Mouse (Mus musculus) G1E (cell line): Measurements from ENCODE around the gene 9930021J03Rik. TPM values are rescaled to one million over a fixed set of nuclear protein-coding genes. Genes with fewer than 3 reads are reported as not detected.

ENCODE experiments used
- ATAC-seq: 2 replicates; pipeline ENCODE4 v1.8.0; 2016; ENCODE audit warnings: mild to moderate bottlenecking; ENCODE audit not compliant: insufficient number of reproducible peaks, poor library complexity, low FRiP score, severe bottlenecking; ENCODE audit errors: extremely low read depth
- DNase-seq: peaks from one replicate; pipeline ENCODE4 v3.0.0; 2012; ENCODE audit warnings: low spot score
- H3K27me3 ChIP-seq: 2 replicates; pipeline ENCODE4 v1.6.1; 2012; ENCODE audit warnings: mild to moderate bottlenecking, low read length, inconsistent platforms; ENCODE audit not compliant: insufficient read depth
- H3K36me3 ChIP-seq: replicated peaks from 2 replicates; pipeline ENCODE3; 2012; ENCODE audit warnings: mild to moderate bottlenecking, inconsistent platforms
- H3K4me1 ChIP-seq: 2 replicates; pipeline ENCODE4 v1.6.1; 2012; ENCODE audit warnings: low read depth, low read length, inconsistent platforms, mixed read lengths; ENCODE audit not compliant: insufficient read depth
- H3K4me3 ChIP-seq: 2 replicates; pipeline ENCODE4 v1.5.1; 2012; ENCODE audit warnings: low read depth, mild to moderate bottlenecking, inconsistent platforms, low read length, moderate library complexity, mixed read lengths
- H3K9me3 ChIP-seq: replicated peaks from 2 replicates; pipeline ENCODE4 v1.6.1; 2012; ENCODE audit warnings: inconsistent platforms
- CTCF ChIP-seq: IDR thresholded peaks from 2 replicates; pipeline ENCODE4 v1.5.1; 2012; ENCODE audit warnings: low read depth, low read length, inconsistent platforms, mixed read lengths
- GATA1 ChIP-seq: IDR thresholded peaks from 2 replicates; pipeline ENCODE4 v1.6.1; 2012; ENCODE audit warnings: borderline replicate concordance, low read length, inconsistent platforms, mixed read lengths
- GATA2 ChIP-seq: IDR thresholded peaks from 2 replicates; pipeline ENCODE4 v1.6.1; 2012; ENCODE audit warnings: low read depth, low read length, inconsistent platforms, borderline replicate concordance
- POLR2AphosphoS5 ChIP-seq: IDR thresholded peaks from 2 replicates; pipeline ENCODE4 v1.6.1; 2012; ENCODE audit warnings: low read depth, low read length, inconsistent platforms; ENCODE audit not compliant: insufficient replicate concordance
- TAL1 ChIP-seq: conservative IDR thresholded peaks from 2 replicates; pipeline ENCODE4 v1.6.1; 2012; ENCODE audit warnings: low read depth, low read length, inconsistent platforms, mixed read lengths
- polyA plus RNA-seq: library from polyadenylated mRNA; stranded (reverse); fragments of >175 nt; gene quantifications from 2 replicates; pipeline ENCODE4 v1.2.3, GENCODE M21; 2012
- total RNA-seq, 2 experiments: library from RNA; stranded (forward) in 1 of 2; stranded (reverse) in 1 of 2; fragments of 200-1000 nt in 1 of 2; fragments of >200 nt in 1 of 2; fragmentation: Nextera tagmentation in 1 of 2; gene quantifications; 2 replicates each; pipeline ENCODE4 v1.2.3; 2014 to 2017

Gene 9930021J03Rik
- total and polyA plus RNA-seq, 3 experiments, result 2.1 to 47.5 (median 15.1) TPM

DNA sequence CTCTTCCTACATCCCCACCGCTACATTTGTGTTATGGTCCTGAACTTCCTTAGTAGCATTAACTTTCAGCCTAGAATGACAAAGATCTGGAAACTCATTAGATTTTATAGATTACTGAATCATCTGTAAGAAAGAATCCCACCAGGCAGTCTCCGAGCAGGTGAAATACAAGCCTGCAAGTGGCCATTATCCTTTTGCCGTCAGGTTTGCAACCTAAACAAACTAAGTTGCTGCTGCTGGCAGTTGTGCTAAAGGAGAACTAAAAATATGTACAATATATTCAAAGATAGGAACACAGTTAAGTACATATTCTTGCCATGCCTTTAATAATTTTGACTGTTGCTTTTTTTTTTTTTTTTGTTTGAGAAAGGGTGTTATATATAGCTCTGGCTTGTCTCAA, 70.4 kb downstream of the 9930021J03Rik start:
- H3K4me1 ChIP-seq, result no peaks in the 10 kb centered on the region
- no peak for TF ChIP-seq CTCF
- no peak for TF ChIP-seq GATA1
- TF ChIP-seq POLR2AphosphoS5, result no peak
- no peak for TF ChIP-seq GATA2
- TF ChIP-seq TAL1, result no peak

DNA sequence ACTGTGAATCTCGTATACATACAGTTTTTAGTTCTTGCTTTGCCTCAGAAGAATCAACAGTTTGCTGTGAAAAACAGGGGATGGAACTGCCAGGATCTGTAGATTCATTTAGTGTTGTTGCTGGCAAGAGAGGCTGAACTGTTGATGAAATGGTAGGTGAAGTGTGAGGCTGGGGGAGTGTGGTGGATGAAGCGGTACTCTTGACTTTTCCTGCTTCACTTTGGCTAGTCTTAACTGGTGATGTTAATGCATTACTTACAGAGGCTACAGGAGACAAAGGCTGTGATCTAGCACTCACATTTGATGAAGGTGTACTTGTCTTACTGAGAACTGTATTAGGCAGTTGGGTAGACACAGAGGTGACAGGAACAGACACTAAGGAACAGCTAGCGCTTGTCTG, 87.3 kb downstream of the 9930021J03Rik start:
- H3K4me1 ChIP-seq, result no peaks in the 10 kb centered on the region
- ATAC-seq (no peak), DNase-seq (no peak)
- H3K27me3 ChIP-seq, result no peaks in the 10 kb centered on the region
- TF ChIP-seq TAL1 (no peak), POLR2AphosphoS5 (no peak), CTCF (no peak), GATA2 (no peak)
- no peaks in the 10 kb centered on the region for H3K9me3 ChIP-seq
- peaks cover 46% of the 10 kb centered on the region for H3K36me3 ChIP-seq
- H3K4me3 ChIP-seq, result no peak overlapping the region

More for the DNA sequence above, 70.4 kb downstream of the 9930021J03Rik start:
- H3K9me3 ChIP-seq, result no peaks in the 10 kb centered on the region
- H3K36me3 ChIP-seq, result peaks cover 11% of the 10 kb centered on the region
- no peak overlapping the region for H3K4me3 ChIP-seq
- no peak for DNase-seq
- no peaks in the 10 kb centered on the region for H3K27me3 ChIP-seq
- no peak for ATAC-seq

DNA sequence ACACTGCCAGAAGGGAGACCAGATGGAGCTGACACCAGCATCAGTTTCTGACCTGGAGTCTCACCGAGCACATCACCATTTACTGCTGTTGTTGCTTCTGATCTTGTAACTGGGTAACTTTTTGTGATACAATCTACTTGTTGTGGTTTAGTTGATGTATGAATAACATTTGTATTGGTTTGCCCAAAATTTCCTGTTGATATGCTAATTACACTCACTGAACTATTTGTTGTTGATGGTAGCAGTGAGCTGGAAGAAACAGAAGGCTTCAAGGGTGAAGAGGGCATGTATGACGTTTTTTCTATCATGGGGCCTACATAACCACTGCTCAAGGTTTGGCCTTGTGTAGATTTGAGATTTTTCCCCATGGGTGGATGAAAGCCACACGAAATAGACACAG, 87.9 kb downstream of the 9930021J03Rik start:
- ATAC-seq, result no peak
- TF ChIP-seq GATA2 (no peak), TAL1 (no peak), GATA1 (no peak), POLR2AphosphoS5 (no peak), CTCF (no peak)

DNA sequence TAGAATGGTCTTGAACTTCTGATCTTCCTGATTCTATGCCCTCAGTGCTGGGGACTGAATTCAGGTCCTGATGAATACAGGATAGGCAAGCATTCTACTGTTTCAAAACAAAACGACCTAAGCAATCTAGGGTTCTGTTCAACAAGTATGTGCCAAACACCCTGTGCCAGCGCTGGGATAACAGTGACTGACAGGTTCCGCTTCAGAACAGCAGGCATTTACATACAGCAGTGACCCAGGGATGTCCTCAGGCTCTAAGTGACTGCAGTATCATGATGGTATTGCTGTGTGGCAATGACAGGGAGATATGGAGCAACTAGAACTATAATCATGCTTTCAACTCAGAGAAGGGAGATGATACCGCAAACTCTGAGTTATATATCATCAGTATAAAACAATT, 92.3 kb downstream of the 9930021J03Rik start:
- ATAC-seq (no peak), DNase-seq (no peak)
- Histone ChIP-seq H3K4me1 (no peaks in the 10 kb centered on the region), H3K4me3 (no peak overlapping the region), H3K27me3 (no peaks in the 10 kb centered on the region), H3K36me3 (peaks cover 31% of the 10 kb centered on the region), H3K9me3 (no peaks in the 10 kb centered on the region)
- TF ChIP-seq TAL1 (no peak), GATA1 (no peak), GATA2 (no peak), POLR2AphosphoS5 (no peak), CTCF (no peak)

More for the DNA sequence above, 87.9 kb downstream of the 9930021J03Rik start:
- Histone ChIP-seq H3K27me3 (no peaks in the 10 kb centered on the region), H3K36me3 (peaks cover 47% of the 10 kb centered on the region), H3K4me3 (no peak overlapping the region), H3K9me3 (no peaks in the 10 kb centered on the region), H3K4me1 (no peaks in the 10 kb centered on the region)
- no peak for DNase-seq

DNA sequence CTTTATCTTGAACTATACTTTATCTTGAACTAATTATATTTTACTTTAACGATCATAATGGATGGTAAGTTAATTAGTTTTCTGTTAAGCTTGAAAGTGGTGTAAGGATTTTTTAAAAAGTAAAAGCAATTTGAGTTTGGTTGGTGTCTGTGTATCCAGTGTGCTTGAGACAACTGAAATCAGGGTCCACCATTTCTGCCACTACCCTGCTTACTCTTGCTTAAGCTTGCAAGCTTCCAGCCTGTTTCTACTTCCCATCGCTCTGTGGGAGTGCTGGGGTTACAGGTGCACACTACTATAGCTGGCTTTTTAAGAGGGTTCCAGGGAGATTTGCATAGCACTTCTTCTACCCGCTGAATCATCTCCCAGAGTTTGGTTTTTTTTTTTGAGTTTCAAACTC, 96.3 kb downstream of the 9930021J03Rik start:
- Histone ChIP-seq H3K27me3 (peaks cover 3% of the 10 kb centered on the region; the same call in 1 of the 2 replicates), H3K9me3 (no peaks in the 10 kb centered on the region), H3K4me1 (peaks cover 6% of the 10 kb centered on the region), H3K36me3 (peaks cover 4% of the 10 kb centered on the region), H3K4me3 (no peak overlapping the region)
- no peak for TF ChIP-seq POLR2AphosphoS5
- no peak for TF ChIP-seq TAL1
- TF ChIP-seq GATA1, result no peak
- TF ChIP-seq GATA2, result no peak
- DNase-seq (no peak), ATAC-seq (no peak)

DNA sequence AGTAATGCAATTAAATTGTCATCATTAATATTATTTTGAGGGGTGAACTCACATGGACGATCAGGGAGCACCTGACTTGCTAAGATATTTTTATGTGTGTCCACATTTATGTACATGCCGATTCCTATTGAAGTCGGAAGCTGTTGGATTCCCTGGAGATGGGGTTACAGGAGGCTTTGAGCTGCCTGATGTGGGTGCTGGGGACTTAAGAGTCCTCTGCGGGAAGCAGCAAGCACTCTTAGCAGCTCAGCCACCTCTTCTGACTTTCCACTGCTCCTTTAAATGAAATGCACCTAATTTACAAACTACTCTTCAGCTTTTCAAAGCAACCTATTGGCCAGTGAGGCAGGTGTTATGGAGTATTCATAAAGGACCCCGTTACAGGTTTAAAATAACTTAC, 97.3 kb downstream of the 9930021J03Rik start:
- peaks cover 1% of the 10 kb centered on the region for H3K36me3 ChIP-seq
- peaks cover 6% of the 10 kb centered on the region for H3K4me1 ChIP-seq
- TF ChIP-seq POLR2AphosphoS5, result no peak
- no peak for TF ChIP-seq GATA2
- no peak for TF ChIP-seq TAL1
- no peak for TF ChIP-seq CTCF
- TF ChIP-seq GATA1, result no peak
- H3K4me3 ChIP-seq, result no peak overlapping the region
- H3K27me3 ChIP-seq, result peaks cover 6% of the 10 kb centered on the region
- ATAC-seq (no peak), DNase-seq (no peak)
- no peaks in the 10 kb centered on the region for H3K9me3 ChIP-seq

DNA sequence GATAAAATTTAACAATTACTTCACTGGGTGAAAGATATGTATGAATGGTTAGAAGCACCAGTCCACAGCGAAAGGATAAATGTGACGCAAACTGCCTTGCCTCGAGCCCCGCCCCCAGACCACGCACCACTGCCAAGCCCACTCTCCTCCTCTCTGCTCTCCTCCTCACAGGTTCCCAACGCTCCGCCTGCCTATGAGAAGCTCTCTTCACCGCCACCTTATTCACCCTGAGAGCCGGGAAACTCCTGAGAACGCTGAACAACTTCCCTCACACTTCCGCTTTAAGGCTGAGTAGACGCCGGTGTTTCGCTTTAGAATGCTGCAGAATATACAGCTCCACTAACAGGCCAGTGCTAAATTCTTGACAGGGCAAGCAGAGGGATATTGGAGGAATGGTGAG, 97.8 kb downstream of the 9930021J03Rik start:
- DNase-seq (no peak), ATAC-seq (no peak)
- peaks cover 6% of the 10 kb centered on the region for H3K27me3 ChIP-seq
- peaks cover 6% of the 10 kb centered on the region for H3K4me1 ChIP-seq
- no peak overlapping the region for H3K4me3 ChIP-seq
- H3K9me3 ChIP-seq, result no peaks in the 10 kb centered on the region
- TF ChIP-seq GATA1, result no peak
- TF ChIP-seq CTCF, result no peak
- TF ChIP-seq POLR2AphosphoS5, result no peak
- TF ChIP-seq GATA2, result no peak
- no peak for TF ChIP-seq TAL1
- no peaks in the 10 kb centered on the region for H3K36me3 ChIP-seq
